Mouse (Mus musculus) thymus, postnatal 10 days (tissue): ENCODE data around the gene Plcb4.

ENCODE experiments used
- DNase-seq, 2 experiments: peaks; one replicate each; pipeline ENCODE4 v3.0.0; 2021; ENCODE audit warnings: low spot score in 2 of 2

The Plcb4 gene

GRCm38 (mm10) chr2:135811453-135812101 lies 152.8 kb downstream of the Plcb4 start:
- no peak for DNase-seq

GRCm38 (mm10) chr2:135812701-135813246 lies 154.0 kb downstream of the Plcb4 start:
- no peak for DNase-seq

- no peak for DNase-seq
Observed at GRCm38 (mm10) chr2:135820691-135821090, 161.9 kb downstream of the Plcb4 start.

GRCm38 (mm10) chr2:135823690-135824089 lies 164.9 kb downstream of the Plcb4 start:
- no peak for DNase-seq

GRCm38 (mm10) chr2:135824757-135825156 lies 165.9 kb downstream of the Plcb4 start:
- no peak for DNase-seq

GRCm38 (mm10) chr2:135825645-135826044 lies 166.8 kb downstream of the Plcb4 start:
- no peak for DNase-seq

GRCm38 (mm10) chr2:135826616-135827360 lies 168.0 kb downstream of the Plcb4 start:
- DNase-seq: no peak

- no peak for DNase-seq
Observed at GRCm38 (mm10) chr2:135828446-135828845, 169.6 kb downstream of the Plcb4 start.

GRCm38 (mm10) chr2:135833743-135834142 lies 174.9 kb downstream of the Plcb4 start:
- no peak for DNase-seq

GRCm38 (mm10) chr2:135834435-135834834 lies 175.6 kb downstream of the Plcb4 start:
- no peak for DNase-seq

GRCm38 (mm10) chr2:135835911-135836310 lies 177.1 kb downstream of the Plcb4 start:
- no peak for DNase-seq

GRCm38 (mm10) chr2:135836426-135836825 lies 177.6 kb downstream of the Plcb4 start:
- DNase-seq: no peak

GRCm38 (mm10) chr2:135837730-135838129 lies 178.9 kb downstream of the Plcb4 start:
- no peak for DNase-seq

GRCm38 (mm10) chr2:135838135-135838534 lies 179.3 kb downstream of the Plcb4 start:
- DNase-seq: no peak

GRCm38 (mm10) chr2:135838651-135839286 lies 180.0 kb downstream of the Plcb4 start:
- DNase-seq: no peak

- DNase-seq: no peak
Observed at GRCm38 (mm10) chr2:135843721-135844120, 184.9 kb downstream of the Plcb4 start.

GRCm38 (mm10) chr2:135846903-135847302 lies 188.1 kb downstream of the Plcb4 start:
- DNase-seq: no peak

- no peak for DNase-seq
Observed at GRCm38 (mm10) chr2:135847738-135848137, 188.9 kb downstream of the Plcb4 start.

- DNase-seq: no peak
Observed at GRCm38 (mm10) chr2:135848169-135848568, 189.4 kb downstream of the Plcb4 start.

- DNase-seq: no peak
Observed at GRCm38 (mm10) chr2:135851964-135852363, 193.2 kb downstream of the Plcb4 start.

- DNase-seq: no peak
Observed at GRCm38 (mm10) chr2:135853085-135853484, 194.3 kb downstream of the Plcb4 start.

- DNase-seq: no peak
Observed at GRCm38 (mm10) chr2:135854059-135854458, 195.2 kb downstream of the Plcb4 start.
